Mouse (Mus musculus): ENCODE measurements at regions not wholly inside any gene's neighbourhood (a gene's known extent, or its start where the extent isn't known, plus 50 kb on each side); places are given as distances from the start of the nearest gene placed in this dataset.
A peak's percentile ranks its signal among the peaks of the same experiment; 100 is the strongest.

DNA sequence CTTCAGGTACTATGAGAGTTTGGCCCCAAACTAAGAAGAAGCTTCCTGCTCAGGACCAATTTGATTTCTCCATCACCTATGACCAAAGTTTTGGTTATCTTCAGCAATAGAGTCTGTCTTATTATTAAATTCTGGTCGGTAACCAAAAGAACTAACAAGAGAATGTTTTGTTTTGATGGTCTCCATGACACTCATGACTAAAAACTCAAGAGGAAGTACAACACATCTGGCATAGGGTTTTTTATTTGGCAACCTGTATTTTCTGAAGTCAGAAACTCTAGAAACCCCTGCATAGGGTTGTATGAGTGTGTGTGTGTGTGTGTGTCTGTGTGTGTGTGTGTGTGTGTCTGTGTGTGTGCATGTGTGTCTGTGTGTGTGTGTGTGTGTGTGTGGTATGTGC is 310.5 kb downstream of the Ptprc start:
- DNase-seq (ENCODE audit: low read depth, low spot score), result peak; percentile 4

DNA sequence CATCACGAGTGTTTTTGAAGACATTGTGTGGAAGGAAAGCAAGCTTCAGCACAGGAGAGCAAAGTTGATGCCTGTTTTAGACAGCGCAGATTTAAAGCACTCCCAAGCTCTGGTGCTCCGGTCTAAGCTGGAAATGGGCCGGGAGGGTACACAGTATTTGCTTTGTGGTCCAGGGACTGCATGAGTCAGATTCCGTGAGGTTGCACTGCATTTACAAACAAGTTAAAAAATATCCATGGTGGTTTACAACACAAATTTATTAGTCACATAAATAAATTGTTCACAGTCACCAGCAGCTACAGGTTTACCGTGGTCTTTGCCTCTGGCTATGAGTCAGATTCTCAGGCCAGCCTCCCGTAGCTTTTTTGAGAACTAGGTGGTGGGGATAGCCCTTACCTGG is 312.0 kb downstream of the Ptprc start:
- peak; percentile 30 for DNase-seq (ENCODE audit: low read depth, low spot score)

DNA sequence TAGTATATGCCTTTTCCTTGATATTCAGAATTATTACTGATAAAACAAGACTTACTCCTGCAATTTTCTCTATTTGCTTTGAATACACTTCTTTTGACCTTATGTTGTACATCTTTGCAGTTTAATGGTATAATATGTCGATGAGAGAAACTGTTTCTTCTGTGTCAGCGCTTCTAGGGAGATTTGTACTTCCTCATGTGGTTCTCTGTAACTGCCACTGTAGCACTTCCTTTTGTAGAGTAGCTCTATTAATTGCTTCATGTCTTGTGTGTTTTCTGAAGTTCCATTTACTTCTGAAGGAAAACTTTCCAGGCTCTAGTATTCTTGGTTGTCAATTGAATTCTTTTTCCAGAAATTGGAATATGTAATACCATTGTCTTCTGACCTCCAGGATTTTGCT is 323.2 kb downstream of the Ptprc start:
- no peak for DNase-seq (ENCODE audit: low read depth, low spot score)

DNA sequence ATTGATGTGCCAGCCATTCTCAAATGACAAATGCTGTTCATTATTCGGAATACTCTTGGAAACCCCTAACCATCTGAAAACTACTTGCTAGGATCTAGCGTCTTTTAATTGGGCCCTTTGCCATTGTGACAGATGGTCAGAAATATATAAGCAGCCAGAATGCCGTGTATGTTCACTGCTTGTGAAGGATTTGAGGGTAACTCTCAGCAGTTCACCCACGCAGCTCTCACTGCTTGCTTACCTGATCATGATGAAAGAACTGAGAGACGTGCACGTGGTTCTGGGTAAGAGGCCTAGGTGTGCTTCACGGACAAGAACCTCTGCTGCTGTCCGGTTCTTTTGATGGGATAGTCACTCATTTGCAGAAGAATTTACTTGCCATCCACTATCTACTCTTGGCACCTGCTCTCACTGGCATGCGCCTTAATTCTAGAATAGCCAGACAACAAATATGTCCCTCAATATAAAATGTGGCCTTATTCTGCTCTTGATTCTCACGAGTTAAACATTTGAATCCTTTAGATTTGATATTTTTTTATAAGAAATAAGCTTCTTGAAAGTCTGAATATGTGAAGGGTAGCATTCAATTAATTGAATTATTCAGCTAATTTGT is 328.1 kb downstream of the Ptprc start:
- DNase-seq (ENCODE audit: low read depth, low spot score), result no peak

DNA sequence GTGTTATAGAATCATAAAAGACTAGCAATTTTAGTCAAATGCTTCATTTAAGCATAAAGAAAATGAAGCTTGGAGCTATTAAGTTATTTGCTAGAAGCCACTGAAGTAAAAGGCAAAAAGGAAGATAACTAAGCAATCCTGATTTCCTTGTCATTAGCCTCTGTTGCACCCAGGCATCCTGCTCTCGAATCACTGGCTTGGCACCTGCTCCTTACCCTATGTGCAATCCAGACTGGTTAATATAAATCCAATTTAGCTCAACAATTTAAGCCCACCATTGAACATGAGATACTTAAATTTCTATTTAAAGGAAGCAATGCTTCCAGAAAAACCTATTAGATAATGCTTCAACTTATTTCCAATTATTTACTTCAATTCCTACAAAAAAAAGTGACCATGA is 328.7 kb downstream of the Ptprc start:
- DNase-seq (ENCODE audit: low read depth, low spot score), result no peak

DNA sequence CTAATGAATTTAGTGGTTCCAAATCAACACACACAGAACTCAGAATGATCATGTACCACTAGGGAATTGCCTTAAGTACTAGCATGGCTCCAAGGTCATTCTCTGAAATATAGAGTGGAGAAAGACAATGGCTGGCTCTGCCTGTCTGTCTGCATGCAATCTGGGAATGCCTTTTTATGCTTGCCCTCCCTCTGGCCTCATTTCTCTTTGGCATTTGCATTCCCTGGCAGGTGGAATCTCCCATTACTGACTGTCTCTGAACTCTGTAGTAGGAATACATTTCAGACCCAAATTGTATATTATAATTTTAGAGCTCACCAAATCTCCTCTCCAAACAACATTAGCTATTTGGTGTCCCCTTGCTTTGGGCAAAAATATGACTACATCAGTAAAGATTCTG is 335.0 kb downstream of the Ptprc start:
- no peak for DNase-seq (ENCODE audit: low read depth, low spot score)

DNA sequence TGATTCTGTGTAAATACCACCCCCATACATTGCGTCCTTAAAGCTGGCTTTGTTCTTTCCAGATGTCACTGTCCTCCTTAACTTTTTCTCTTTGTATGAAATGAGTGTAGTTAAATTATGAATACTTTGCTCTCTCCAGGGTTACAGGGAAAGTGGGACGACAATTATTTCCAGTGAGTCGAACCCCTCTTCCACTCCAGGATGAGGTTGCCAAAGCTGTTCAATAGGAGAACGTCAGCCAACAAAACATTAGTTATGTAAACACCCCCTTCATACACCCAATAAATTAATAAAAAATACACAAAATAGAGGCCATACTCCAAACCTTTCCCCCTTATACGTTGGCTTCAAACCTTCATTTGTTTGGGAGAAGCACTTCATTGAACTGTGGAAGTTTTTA is 335.8 kb downstream of the Ptprc start:
- no peak for DNase-seq (ENCODE audit: low read depth, low spot score)

DNA sequence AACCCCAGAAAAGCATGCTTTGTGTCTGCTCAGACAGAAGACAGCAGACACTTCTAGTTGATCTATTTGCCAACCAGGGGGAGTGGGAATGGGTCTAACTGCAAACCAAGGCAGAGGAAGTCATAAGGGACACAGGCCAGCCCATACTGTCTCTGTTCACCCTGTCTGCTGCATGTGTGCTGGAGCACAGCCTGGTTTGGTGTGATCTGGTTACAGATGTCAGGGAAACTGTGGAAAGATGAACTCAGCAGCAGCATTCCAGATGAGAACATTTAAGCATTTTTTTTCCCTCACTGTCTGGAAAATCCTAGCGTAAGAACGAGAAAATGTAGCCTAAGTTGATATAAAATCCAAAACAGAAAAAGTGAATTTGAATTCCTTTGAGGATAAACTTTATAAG is 336.2 kb downstream of the Ptprc start:
- DNase-seq (ENCODE audit: low read depth, low spot score), result no peak

DNA sequence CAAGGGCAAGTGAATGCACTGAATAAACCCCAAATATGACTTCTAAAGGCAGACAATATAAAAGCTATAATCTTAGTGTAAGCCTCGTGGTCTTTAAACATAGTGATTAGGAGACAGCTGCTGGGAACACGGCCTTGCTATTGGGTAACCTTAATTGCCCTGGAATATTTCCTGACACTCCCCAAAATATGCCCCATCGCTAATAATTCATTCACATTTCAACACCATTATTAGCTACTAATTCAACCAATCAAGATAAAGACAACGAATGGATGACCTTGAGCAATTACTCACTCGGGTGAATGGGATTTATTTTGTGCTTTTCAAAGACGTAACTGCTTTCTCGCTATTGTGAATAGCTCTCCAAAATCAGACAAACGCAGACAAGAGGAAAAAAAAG is 337.2 kb downstream of the Ptprc start:
- no peak for DNase-seq (ENCODE audit: low read depth, low spot score)

DNA sequence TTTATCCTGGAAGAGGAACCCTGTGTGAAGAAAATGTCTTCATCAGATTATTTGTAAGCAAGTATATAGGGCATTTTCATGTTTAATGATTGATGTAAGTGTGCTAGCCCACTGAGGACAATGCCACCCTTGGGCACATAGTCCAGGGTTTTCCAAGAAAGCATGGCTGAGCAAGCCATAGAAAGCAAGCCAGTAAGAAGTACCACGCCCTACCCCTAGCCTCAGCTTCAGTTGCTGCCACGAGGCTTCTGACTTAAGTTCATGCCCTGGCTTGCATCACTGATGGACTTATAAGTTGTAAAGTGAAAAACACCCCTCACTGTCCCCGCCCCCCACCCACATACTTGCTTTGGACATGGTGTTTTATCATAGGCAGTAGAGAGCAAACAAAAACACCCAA is 342.0 kb downstream of the Ptprc start:
- DNase-seq (ENCODE audit: low read depth, low spot score), result no peak

DNA sequence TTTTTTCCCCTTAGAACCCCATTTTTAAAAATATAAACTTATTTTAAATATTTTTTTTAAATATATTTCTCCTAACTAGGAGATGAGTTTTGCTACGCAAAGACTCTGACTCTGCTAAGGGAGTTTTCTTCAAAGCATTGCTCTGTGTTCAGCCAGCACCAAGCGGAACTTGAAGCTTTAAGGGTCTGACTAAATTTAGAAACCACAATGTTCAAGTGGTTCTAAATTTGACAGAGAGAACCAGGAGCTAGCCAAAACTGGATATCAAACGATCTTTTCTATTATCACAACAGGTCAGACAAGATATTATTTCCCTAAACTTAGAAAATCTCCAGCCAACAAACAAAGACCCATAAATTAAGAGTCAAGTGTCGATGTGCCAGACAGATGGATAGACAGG is 344.2 kb downstream of the Ptprc start:
- DNase-seq (ENCODE audit: low read depth, low spot score), result no peak

DNA sequence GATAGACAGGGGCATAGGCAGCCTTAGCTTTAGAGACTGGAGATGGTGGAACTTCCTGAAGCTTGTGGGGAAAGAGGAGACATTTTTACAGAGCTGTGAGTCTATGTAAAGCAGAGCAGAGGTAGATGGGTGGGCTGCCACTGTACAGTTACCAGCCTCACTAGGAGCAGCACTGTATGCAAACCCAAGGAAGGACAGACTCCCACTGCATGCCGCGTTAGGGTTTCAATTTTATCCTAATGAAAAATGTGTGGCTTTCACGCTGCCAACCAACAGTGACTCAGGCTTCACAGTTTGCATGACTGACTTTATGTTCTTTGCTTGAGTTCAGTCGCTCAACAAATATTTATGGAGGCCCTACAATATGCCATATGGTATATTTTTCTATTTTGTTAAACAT is 348.1 kb downstream of the Ptprc start:
- DNase-seq (ENCODE audit: low read depth, low spot score), result no peak

DNA sequence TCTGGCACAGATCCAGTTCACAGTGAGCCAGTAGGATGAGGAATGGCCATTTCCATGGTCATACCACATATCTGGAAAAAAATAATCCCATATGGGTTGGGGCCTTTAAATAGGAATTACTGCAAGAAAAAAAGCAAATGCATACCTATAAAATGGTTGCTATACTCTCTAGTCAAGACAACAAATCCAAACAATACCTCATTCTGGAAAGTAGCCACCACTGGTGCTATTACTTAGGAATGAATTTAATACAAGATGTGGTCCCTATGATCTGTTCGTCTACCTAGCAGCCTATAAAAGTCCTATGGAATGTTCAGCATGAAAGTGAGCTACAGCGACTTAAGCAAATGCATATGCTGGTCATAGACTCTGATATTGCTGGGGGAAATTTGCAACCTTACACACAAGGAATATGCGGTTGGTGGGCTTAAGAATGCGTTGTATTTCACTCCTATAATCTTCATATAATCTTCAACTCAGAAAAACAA is 360.1 kb downstream of the Ptprc start:
- no peak for DNase-seq (ENCODE audit: low read depth, low spot score)

DNA sequence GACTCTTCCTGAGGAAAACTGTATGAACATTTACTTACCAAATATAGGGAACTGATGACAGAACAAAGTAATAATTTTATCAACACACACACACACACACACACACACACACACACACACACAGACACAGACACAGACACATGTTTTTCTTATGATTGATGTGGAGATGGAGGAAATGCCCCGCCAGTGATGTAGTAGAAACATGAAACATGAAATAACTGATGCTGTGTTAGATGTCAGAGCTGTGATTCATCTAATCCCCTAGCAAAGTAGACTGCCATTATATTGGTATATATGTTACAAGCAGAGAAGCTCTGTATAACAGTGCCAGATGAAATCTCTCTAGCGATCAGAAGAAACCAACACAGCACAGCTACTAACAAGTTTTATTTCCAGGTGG is 361.0 kb downstream of the Ptprc start:
- no peak for DNase-seq (ENCODE audit: low read depth, low spot score)

DNA sequence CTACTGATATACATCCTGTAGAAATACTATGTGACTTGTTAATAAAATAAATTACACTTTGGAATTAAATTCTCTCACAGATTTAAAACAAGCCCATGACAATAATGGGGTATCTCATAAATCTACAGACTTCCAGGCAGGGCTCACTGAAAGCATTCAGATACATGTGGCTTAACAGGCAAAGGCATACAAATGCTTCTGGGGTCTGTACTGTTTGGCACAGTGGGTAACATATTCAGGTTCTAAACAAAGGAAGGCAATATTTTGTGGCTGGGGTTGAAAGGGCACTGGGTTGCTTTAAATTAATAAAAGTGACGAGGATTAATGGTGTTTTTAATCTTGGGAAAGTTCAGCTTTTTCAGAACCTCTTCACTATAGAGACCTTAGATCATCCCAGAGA is 361.8 kb downstream of the Ptprc start:
- no peak for DNase-seq (ENCODE audit: low read depth, low spot score)

DNA sequence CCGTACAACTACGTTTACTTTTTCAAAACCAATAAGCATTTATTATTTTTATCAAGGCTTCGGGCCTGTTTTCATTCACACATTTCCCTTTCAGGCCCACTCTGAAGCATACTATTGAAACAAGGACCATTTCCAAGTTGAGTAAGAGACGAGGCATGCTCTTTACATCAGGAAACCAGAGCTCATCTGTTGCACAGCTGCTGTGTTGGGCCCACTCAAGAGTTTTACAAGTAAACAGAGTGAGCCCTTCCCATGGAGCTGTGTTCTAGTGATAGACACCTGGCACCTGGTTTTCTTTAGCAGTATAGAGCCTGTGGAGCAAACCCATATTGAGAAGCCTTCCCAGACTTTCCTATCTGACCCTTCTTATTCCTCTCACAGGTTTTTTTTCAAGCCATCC is 363.5 kb downstream of the Ptprc start:
- no peak for DNase-seq (ENCODE audit: low read depth, low spot score)

DNA sequence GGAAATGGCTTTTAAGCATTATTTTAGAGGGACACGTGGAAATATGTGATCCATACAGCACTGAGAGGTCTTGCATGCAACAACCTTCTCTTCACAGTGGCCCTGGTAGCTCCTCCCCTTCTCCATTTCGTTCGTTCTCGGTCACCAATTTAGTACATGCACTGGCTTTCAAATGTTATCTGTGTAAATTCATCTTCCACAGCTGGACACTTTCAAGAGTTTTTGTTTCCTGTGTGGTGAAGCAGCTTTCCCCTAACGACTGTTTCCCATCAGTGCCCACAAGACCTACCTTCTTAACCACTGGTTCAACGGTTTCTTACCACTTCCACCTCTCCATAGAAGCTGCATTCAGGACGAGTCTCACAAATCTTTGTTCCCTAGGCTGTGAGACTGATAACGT is 368.8 kb downstream of the Ptprc start:
- DNase-seq (ENCODE audit: low read depth, low spot score), result no peak

DNA sequence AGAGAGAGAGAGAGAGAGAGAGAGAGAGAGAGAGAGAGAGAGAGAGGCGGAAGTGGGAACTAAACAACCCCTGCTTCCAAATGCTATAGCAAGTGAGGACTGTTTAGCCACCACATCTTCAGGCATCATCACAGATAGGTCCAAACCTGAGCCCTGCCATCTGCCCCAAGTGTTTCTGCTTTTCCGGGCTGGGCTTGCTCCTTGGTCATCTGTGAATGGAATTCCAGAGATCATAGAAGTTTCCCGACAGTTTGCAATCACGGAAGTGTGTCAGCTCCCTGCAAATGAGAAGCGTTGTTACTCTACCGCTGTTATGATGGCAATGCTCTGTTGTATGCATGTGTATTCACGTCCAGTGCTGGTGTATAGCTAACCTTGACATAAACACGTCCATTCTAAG is 369.3 kb downstream of the Ptprc start:
- no peak for DNase-seq (ENCODE audit: low read depth, low spot score)

DNA sequence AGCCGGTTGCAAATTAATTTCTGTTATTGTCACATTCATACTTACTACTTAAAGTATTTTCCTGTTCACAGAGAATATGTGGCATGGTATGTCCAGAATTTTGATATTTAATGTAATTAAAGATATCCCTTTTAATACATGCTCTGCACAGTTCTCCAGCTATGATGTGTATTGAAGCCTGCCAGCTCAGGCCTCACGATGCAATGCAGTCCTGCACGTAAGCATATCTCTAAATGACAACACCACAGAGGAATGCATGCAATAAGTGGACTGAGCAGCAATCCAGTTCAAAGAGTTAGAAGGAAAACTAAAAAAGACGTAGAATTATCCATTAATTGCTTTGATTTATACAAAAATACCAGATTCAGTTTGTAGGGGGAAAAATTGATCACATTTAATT is 373.4 kb downstream of the Ptprc start:
- peak; percentile 6 for DNase-seq (ENCODE audit: low read depth, low spot score)

DNA sequence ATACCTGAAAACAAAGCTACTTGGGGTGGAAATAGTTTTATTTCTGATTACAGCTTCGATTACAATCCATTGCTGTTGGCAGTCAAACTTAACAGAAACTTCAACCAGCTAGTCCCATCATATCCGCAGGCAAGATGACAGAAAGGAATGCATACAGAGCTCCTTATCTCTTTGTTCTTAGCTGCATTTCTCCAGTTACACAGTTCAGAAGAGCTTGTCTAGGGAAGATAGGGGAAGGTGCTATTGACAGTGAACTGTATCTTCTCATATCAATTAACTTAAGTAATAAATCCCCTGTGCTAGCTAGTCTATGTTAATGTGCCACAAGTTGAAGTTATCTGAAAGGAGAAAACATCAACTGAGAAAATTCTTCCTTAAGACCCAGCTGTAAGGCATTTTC is 374.8 kb downstream of the Ptprc start:
- DNase-seq (ENCODE audit: low read depth, low spot score), result no peak

DNA sequence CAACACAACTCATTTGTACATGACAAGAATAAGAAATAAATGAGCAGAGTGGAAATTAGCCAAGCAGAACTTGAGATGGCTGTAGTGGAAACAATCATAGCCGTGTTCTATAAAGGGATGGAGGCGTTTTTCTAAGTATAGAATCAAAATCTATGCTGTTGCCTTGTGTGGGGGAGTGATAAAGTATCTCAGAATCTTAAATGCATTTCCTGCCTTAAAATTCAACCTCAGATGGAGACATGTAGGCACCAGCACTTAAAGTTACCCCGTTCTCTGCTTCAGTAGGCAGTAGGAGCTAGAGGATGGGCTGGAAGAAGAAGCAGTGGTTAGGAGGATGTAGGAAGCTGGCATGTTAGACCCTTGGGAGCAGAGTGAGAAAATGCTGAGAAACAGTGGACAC is 386.7 kb downstream of the Ptprc start:
- no peak for DNase-seq (ENCODE audit: low read depth, low spot score)

DNA sequence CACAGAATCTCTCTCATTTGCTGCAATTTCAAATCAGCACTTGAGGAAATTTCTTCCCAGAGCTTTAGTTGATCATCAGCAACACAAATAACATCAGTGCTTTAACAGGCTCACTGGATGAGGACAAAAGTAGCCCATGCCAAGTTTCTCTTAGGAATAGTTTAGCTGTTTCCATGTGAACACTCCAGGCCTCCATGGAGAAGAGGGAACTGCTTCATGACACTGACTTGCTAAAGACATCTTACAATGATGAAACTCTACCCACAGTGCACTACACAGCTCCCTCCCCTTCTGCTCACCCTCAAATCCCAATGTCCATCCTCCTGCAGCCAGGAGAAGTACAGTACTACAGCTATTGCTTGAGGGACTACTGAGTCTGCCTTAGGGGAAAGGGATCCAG is 388.9 kb downstream of the Ptprc start:
- DNase-seq (ENCODE audit: low read depth, low spot score), result no peak

DNA sequence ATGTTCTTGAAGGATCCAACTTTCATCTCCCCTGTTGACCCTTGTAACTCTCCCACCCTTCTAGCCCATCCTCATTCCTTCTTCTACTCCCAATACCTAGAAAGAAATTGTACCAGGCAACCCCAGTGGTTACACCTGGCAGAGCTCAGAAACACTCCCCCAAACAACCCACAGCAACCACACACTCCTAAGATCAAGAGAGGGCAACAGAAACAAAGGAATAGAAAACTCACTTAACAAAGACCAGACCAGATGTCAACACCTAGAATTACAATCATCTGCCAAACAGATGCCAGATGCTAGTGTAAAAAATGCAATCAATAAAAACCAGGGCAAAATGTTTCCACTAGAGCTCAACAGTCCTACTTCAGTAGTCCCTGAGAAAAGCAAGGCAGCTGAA is 400.9 kb downstream of the Ptprc start:
- no peak for DNase-seq (ENCODE audit: low read depth, low spot score)

DNA sequence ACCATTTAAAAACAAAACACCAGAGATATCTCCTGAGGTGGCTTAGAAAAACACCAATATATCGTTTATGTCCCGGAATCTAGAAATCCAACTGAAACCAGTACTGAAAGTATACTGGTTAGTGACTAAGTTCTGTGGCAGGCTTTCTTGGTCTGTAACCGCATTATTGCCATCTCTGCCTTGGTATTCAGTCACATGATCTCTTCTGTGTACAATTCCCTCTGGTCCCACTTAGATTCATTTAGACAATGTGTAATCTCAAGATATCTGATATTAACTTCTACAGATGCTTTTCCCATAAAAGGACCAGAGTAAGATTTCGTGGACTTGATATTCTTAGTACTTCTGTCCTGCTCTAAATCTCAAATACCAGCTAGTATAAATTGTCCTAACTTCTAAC is 414.7 kb downstream of the Ptprc start:
- no peak for DNase-seq (ENCODE audit: low read depth, low spot score)

All from 3T3-L1 (cell line).